Mouse (Mus musculus): ENCODE measurements around the gene Tut1.

Gene Tut1

DNA sequence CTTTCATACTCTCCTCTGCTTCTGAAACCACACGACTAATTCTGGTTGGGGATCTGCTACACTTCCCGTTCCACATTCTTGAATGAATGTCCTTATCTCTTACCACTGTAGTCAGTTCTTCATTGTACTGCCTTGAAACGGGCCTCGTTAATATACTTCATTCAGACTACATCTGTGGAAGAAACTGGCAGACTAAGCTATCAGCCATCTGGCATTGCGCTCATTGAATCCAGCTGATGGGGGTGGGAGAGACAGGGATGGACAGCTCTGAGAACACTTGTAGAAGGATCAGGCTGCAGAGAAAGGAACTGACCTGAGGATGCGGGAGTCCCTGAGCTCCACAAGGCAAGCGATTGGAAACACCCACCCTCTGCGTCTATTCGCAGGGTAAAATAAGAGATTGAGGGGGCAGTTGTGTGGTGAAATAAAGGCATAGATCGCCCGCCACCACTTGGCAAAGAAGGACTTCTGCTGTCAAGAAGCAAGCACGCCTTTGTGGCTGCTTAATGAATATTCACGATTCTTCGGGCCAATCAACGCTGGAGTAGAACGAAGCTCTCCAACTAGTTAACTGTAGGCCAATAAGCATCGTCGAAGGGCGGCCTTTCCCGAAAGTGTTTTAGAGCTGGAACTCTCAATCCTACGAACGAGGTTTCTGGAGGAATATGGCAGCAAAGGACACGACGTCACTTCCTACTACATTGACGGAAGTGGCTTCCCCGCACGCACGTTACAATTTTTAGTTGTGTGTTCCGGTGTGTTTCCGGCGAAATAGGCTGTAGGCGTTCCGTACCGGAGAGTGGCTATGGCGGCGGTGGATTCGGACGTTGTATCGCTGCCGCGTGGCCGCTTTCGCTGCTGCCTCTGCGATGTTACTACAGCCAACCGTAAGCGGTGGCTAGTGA, at the start of gene Tut1:
Tut1 (plus strand) TSS at position 713 of the 905 bp plus-strand sequence.
- DNase-seq, result peak; percentile 84 to 96

- no peak for DNase-seq
Measured at GRCm38 (mm10) chr19:8908531-8908930, 45.1 kb upstream of the Tut1 start.

DNA sequence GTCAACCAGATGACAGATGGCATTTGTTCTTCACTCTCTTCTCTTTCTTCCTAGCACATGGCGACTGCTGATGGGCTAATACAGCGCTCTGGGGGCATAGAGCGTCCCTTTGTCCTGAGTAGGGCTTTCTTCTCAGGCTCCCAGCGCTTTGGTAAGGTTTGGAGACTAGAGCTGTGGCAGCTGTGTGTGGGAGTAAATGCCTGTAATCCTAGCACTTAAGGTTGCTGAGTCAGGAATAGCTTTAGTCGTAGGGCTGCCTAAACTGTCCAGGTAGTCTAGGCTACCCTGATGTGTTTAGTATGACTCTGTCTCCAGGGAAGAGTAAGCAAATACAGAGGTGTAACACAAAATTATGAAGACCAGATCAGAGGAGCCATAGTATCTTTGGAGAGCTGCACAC, 41.8 kb upstream of the Tut1 start:
- no peak for DNase-seq

DNA sequence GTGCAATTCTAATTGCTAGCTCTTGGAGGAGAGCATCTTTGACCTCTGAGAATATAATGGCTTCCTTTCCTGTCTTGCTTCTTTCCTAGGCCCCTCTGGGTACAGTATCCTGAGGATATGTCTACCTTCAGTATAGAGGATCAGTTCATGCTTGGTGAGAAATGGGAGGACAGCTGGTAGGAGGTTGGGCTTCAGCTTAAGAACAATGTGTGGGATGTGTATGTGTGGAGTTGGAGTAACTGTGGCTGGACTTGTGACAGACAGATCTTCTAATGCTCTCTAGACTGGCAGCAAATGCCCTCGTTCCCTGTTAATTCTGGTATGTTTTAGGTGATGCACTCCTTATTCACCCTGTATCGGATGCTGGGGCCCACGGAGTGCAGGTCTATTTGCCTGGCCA, 39.4 kb upstream of the Tut1 start:
- DNase-seq, result no peak

GRCm38 (mm10) chr19:8919000-8919399, 34.6 kb upstream of the Tut1 start:
- DNase-seq, result no peak

DNA sequence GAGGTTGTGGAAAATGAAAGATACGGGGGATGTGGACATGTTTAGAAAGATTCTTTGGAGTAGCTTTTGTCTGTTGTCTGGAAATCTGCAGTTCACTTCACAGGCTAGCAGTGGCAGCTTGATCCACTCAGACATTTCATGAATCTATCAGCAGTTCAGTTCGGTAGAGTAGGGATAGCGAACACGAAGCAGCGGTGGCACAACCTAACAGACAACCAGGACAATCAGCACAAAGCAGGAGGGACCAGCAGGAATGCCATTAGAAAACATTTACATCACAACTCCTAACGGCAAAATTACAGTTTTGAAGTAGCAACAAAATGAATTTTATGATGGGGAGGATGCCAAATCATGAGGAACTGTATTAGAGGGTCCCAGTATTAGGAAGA, 34.0 kb upstream of the Tut1 start:
- DNase-seq, result no peak

DNA sequence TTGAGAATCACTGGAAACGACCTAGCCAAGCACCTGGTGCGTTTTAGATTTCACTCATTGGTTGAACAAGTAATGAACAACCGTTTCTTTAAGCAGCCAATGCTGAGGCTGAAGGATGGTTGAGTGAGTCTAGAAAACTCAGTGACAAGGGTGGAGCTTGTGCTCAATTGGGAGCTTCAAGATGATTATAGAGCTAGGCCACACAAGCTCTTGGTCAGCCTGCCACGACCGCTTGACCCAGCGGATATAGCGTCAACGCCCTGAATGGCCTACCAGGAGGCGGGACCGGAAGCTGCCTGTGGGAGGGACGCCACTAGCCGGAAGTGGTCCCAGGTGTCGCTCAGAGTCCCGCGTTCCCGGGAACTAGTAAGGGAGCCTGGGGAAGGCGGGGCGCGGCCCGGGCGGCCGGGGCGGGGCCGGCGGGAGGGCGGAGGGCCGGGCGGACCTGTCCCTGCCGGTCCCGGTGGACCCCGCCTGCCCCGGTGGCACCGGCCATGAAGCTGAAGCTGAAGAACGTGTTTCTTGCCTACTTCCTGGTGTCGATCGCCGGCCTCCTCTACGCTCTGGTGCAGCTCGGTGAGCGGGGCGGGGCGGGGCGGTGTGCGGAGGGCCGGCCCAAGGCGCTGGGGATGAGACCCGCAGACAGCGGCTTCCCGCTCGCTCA, 33.4 kb upstream of the Tut1 start, which contains the start of gene B3gat3:
B3gat3 (plus strand) TSS at position 302 of the 664 bp plus-strand sequence.
- DNase-seq, result peak; percentile 95 to 96

- DNase-seq, result peak in 1 of 2 experiments; percentile 25
Measured at GRCm38 (mm10) chr19:8920836-8921291, 32.8 kb upstream of the Tut1 start.

DNA sequence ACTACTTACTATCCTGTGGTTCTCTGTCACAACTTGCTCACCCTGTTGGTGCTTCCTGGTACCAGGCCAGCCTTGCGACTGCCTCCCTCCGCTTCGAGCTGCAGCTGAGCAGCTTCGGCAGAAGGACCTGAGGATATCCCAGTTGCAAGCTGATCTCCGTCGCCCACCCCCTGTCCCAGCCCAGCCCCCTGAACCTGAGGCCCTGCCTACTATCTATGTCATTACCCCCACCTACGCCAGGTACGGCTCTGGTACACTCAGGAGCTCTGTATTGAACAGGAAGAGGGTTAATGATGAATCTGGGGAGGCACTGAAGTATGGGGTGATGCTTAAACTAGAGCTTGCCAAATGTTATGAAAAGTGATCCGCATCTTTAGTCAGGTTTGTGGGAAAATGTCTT, 31.9 kb upstream of the Tut1 start:
- no peak for DNase-seq

GRCm38 (mm10) chr19:8926766-8927165, 26.9 kb upstream of the Tut1 start:
- no peak for DNase-seq

- DNase-seq, result no peak
Measured at GRCm38 (mm10) chr19:8927891-8928525, 25.6 kb upstream of the Tut1 start.

- DNase-seq, result no peak
Measured at GRCm38 (mm10) chr19:8928689-8929223, 24.9 kb upstream of the Tut1 start.

GRCm38 (mm10) chr19:8929224-8930088, 24.2 kb upstream of the Tut1 start, which contains the start of the genes Rom1 and Eml3:
Rom1 (minus strand) TSS chr19:8929356.
Eml3 (plus strand) TSS chr19:8929552.
- peak; percentile 73 to 78 for DNase-seq

- DNase-seq, result no peak
Measured at GRCm38 (mm10) chr19:8930117-8930516, 23.5 kb upstream of the Tut1 start.

DNA sequence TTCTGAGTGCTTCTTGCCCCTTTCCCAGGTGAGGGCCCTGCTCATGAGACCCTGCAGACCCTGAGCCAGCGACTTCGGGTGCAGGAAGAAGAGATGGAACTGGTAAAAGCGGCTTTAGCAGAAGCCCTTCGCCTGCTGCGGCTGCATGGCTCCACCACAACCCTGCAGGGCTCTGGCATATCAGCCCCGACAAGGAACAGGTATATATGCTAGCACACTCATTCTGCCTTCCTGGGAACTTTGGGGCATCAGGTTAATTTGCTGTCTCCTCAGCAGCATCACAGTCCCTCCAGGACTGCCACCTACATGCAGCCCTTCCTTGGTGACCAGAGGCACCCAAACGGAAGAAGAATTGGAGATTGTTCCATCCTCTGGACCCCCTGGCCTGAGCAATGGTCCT, 22.9 kb upstream of the Tut1 start:
- DNase-seq, result no peak

DNA sequence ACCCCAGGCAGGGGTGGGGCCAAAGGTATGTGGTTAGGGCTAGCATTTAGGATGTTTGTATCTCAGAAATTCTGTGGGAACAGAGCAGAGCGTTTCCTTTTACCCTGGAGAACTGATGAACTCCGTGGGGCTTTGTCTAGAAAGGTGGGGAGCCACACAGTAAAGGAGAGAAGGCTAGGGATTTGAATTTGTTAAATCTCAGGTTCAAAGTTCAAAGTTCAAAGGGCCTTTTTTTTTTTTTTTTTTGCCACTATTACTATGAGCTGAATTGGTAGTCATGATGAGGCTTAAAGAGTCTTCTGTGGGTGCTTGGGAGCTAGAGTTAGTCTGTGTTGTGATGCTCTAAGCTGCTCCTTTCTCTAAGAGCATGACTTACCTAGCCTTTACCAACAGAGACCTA, 16.9 kb upstream of the Tut1 start:
- DNase-seq, result no peak

DNA sequence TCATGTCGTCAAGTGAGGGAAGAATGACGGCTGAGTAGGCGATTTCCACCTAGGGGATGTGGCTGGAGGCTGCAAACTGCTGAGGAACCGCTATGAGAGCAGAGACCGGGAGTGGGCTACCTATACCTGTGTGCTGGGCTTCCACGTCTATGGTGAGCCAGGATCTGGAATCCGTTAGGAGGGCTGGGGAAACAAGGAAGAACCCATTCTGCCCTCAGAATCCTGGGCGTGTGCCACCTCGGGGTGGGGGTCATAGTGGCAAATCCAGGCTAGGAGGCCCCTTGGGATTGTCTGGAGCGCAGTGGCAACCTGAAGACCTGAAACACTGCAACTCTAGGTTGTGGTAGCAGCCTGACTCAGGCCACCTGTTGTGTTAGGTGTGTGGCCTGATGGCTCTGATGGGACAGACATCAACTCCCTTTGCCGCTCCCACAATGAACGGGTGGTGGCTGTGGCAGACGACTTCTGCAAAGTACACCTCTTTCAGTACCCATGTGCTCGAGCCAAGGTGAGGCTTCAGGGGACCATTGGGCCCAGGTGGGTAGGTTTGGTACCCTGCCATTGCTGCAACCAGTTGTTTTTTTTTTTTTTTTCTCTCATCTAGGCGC, 13.0 kb upstream of the Tut1 start:
- DNase-seq, result no peak

GRCm38 (mm10) chr19:8941136-8941514, 12.5 kb upstream of the Tut1 start:
- DNase-seq, result no peak

DNA sequence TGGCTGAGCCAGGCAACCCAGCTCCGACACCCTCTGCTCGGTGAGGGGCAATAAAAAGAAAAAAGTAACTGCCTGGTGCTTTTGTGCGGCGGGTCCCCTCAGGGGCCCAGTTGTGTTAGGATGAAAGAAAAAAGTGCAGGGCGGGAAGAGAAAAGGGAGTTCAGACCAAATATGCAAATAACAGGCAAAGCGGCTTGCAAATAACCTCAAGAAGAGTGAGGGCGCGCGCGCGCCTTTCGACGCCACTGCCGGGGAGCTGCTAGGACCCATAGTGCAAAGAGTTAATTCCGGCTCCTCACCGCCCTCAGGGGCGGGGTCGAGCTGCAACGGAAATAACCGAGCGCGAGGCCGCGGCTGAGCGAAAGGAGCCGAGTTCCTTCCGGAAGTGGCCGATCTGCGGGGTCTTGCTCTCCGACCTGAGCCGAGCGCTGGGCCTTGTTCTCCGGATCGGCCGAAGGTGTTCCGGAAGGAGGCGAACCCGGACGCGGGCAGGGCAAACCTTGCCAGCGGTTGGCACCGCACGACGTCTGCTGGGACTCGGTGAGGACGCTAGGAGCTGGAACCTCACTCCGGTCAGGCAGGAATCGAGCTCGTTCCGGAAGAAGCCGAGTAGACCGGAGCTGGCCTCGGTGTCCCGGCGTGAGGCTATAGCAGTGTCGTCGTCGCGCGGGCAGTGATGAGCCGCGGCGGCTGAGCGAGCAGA, 12.0 kb upstream of the Tut1 start, which contains the start of gene Mta2:
Mta2 (plus strand) TSS at position 361 of the 703 bp plus-strand sequence.
- peak; percentile 99 for DNase-seq

- peak in 1 of 2 experiments; percentile 62 for DNase-seq
Measured at GRCm38 (mm10) chr19:8942276-8942964, 11.2 kb upstream of the Tut1 start.

Data from cerebellum, postnatal 36 days (tissue).